Comparison of ENCODE assay signal across 26 mouse cellular contexts in the genomic region with DNA sequence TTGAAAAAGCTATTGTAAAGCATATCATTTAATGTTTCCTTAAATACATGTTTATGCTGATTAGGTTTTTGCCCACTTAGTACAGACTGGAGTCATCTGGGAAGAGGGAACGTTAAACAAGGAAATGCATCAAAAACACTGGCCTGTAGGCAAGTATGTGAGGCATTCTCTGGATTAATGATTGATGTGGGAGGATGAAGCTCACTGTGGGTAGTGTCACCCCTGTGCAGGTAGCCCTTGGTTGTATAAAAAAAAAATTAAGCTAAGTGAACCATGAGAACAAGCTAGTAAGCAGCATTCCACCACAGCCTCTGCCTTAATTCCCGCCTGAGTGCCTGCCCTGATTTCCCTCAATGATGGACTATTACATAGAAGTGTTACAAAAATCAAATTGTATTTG.
DNase-seq lines count a peak whose midpoint lies in the region; ATAC-seq and TF ChIP-seq lines count a peak whose summit lies in the region.
"Had no signal": no experiment of that assay in that cellular context is flagged by ENCODE, and none has a peak within 500 bp of the region (broad histone marks: within the 10 kb centered on the region; RNA-seq: fewer than 3 reads in every experiment).

No protein-coding gene starts in this region.

- 64% methylated on average over 2 of the region's 2 CpGs for WGBS in kidney, embryonic 14.5 days
- WGBS in kidney, postnatal 0 days: 51% methylated on average over 2 of the region's 2 CpGs

- H3K27ac ChIP-seq in kidney, embryonic 14.5 days (ENCODE audit: low read depth, low read length): no peak overlapping the region
- no peak overlapping the region for H3K27ac ChIP-seq in kidney, postnatal 0 days
- H3K27ac ChIP-seq: embryonic facial prominence, embryonic 10.5 days; embryonic facial prominence, embryonic 13.5 days; forebrain, embryonic 12.5 days; forebrain, embryonic 15.5 days; gastrocnemius, adult 2 months; hindbrain, embryonic 10.5 days; hindbrain, embryonic 13.5 days had no signal

- TF ChIP-seq CTCF in kidney, postnatal 0 days (IDR thresholded peaks at IDR 0.05; ENCODE audit: low read depth): no peak

- ATAC-seq in kidney, embryonic 14.5 days (ENCODE audit: low FRiP score, low TSS enrichment): peak; percentile 36; the same call in 1 of the 2 replicates
- ATAC-seq in kidney, postnatal 0 days (replicated peaks; ENCODE audit: low FRiP score, low read depth): no peak
- ATAC-seq: activated CD4-positive, CD25-positive, alpha-beta regulatory T cell, adult 4 months; forebrain, embryonic 15.5 days; hindbrain, embryonic 16.5 days had no signal

- H3K4me2 ChIP-seq in kidney, embryonic 14.5 days (replicated peaks; ENCODE audit: low read depth, low read length): no peak overlapping the region
- no peak overlapping the region for H3K4me2 ChIP-seq in kidney, postnatal 0 days (ENCODE audit: low read length)
- H3K4me2 ChIP-seq: embryonic facial prominence, embryonic 13.5 days; forebrain, embryonic 12.5 days; forebrain, embryonic 15.5 days; heart, embryonic 11.5 days; hindbrain, embryonic 13.5 days had no signal

- H3K27me3 ChIP-seq in kidney, embryonic 14.5 days (ENCODE audit: control insufficient read depth, insufficient read depth, low read length): no peaks in the 10 kb centered on the region
- no peaks in the 10 kb centered on the region for H3K27me3 ChIP-seq in kidney, postnatal 0 days (ENCODE audit: insufficient read depth, low read length)
- H3K27me3 ChIP-seq: embryonic facial prominence, embryonic 13.5 days; forebrain, embryonic 12.5 days; forebrain, embryonic 15.5 days; hindbrain, embryonic 13.5 days had no signal

- no peak overlapping the region for H3K9ac ChIP-seq in kidney, embryonic 14.5 days (ENCODE audit: low read depth, low read length)
- H3K9ac ChIP-seq in kidney, postnatal 0 days (ENCODE audit: low read depth, low read length): no peak overlapping the region
- H3K9ac ChIP-seq: embryonic facial prominence, embryonic 13.5 days; forebrain, embryonic 12.5 days; forebrain, embryonic 15.5 days; hindbrain, embryonic 13.5 days had no signal

- no peak overlapping the region for H3K4me3 ChIP-seq in kidney, embryonic 14.5 days (ENCODE audit: low read length)
- no peak overlapping the region for H3K4me3 ChIP-seq in kidney, postnatal 0 days (replicated peaks; ENCODE audit: low read depth, low read length)
- H3K4me3 ChIP-seq: embryonic facial prominence, embryonic 10.5 days; embryonic facial prominence, embryonic 13.5 days; erythroblast, embryonic 14.5 days; forebrain, embryonic 12.5 days; forebrain, embryonic 15.5 days; gastrocnemius, adult 2 months; hindbrain, embryonic 10.5 days; hindbrain, embryonic 13.5 days had no signal

- peak; percentile 28 for DNase-seq in kidney, adult 11 months
- no peak for DNase-seq in kidney, postnatal 4 days
- peak; percentile 14 for DNase-seq in kidney, postnatal 0 days (ENCODE audit: low spot score)
- no peak for DNase-seq in thymus, postnatal 25 days
- DNase-seq in frontal cortex, adult 2 months (ENCODE audit: extremely low spot score in 1 of 2, low spot score in 1 of 2): no peak
- DNase-seq: adrenal gland, adult 8-10 months; adrenal gland, postnatal 25 days; cerebellum, adult 11-12 months; cerebellum, adult 8-10 months; cerebellum, postnatal 10 days; cerebellum, postnatal 36 days; embryo, embryonic 11 days; gastrocnemius, adult 2 months; gastrocnemius, postnatal 14 days; heart, adult 11 months had no signal

- no peaks in the 10 kb centered on the region for H3K9me3 ChIP-seq in kidney, embryonic 14.5 days (ENCODE audit: control insufficient read depth, low read length)
- no peaks in the 10 kb centered on the region for H3K9me3 ChIP-seq in kidney, postnatal 0 days (replicated peaks; ENCODE audit: low read length)
- H3K9me3 ChIP-seq: embryonic facial prominence, embryonic 10.5 days; embryonic facial prominence, embryonic 13.5 days; forebrain, embryonic 12.5 days; forebrain, embryonic 15.5 days; hindbrain, embryonic 10.5 days; hindbrain, embryonic 13.5 days had no signal

- no peaks in the 10 kb centered on the region for H3K36me3 ChIP-seq in kidney, embryonic 14.5 days (ENCODE audit: control insufficient read depth, insufficient read depth, low read length)
- no peaks in the 10 kb centered on the region for H3K36me3 ChIP-seq in kidney, postnatal 0 days (ENCODE audit: insufficient read depth, low read length)
- H3K36me3 ChIP-seq: embryonic facial prominence, embryonic 10.5 days; embryonic facial prominence, embryonic 13.5 days; forebrain, embryonic 12.5 days; forebrain, embryonic 15.5 days; hindbrain, embryonic 10.5 days; hindbrain, embryonic 13.5 days had no signal

- H3K4me1 ChIP-seq in kidney, embryonic 14.5 days (ENCODE audit: control insufficient read depth, insufficient read depth, low read length): peaks cover 13% of the 10 kb centered on the region
- H3K4me1 ChIP-seq in kidney, postnatal 0 days (replicated peaks; ENCODE audit: insufficient read depth, low read length): peaks cover 4% of the 10 kb centered on the region; the same call in 1 of the 2 replicates

Comparison
In these comparisons a context has a peak if more than half of its experiments do, and no peak if none do; other contexts are left out.
1. DNase-seq: peak in kidney, adult 11 months (single experiment) and kidney, postnatal 0 days (single experiment); none in kidney, postnatal 4 days (0 of 2), thymus, postnatal 25 days (single experiment) and frontal cortex, adult 2 months (0 of 2).